ENCODE assay signal across 9 mouse cellular contexts in genomic region chr4:32862011-32862750, GRCm38 (mm10).
A peak's percentile ranks its signal among the peaks of the same experiment; 100 is the strongest.
DNase-seq lines count a peak whose midpoint lies in the region; ATAC-seq and TF ChIP-seq lines count a peak whose summit lies in the region.
"Had no signal": no experiment of that assay in that cellular context is flagged by ENCODE, and none has a peak within 500 bp of the region (broad histone marks: within the 10 kb centered on the region; RNA-seq: fewer than 3 reads in every experiment).

No protein-coding gene starts in this region.

- H3K4me3 ChIP-seq in lung, embryonic 14.5 days (ENCODE audit: low read depth, low read length) = no peak overlapping the region
- peak overlapping the region; percentile 48 for H3K4me3 ChIP-seq in erythroblast, embryonic 14.5 days (replicated peaks)
- H3K4me3 ChIP-seq in midbrain, embryonic 10.5 days = no peak overlapping the region
- H3K4me3 ChIP-seq in cerebellum, adult 2 months (replicated peaks; ENCODE audit: insufficient read depth, low read depth, low read length) = no peak overlapping the region
- H3K4me3 ChIP-seq: limb, embryonic 12.5 days had no signal

- H3K4me2 ChIP-seq in lung, embryonic 14.5 days = peak overlapping the region; percentile 1; the same call in 1 of the 2 replicates

- DNase-seq in lung, embryonic 14.5 days = peak; percentile 19
- DNase-seq in lung, postnatal 10 days = no peak
- peak; percentile 62 to 74 for DNase-seq in layer of hippocampus, adult 18-20 months (ENCODE audit: low spot score in 2 of 2)
- DNase-seq in midbrain, embryonic 10.5 days (ENCODE audit: low spot score) = peak; percentile 47
- peak; percentile 82 for DNase-seq in thymus, postnatal 0 days (ENCODE audit: low spot score)
- DNase-seq in cerebellum, adult 2 months = no peak

- no peaks in the 10 kb centered on the region for H3K9me3 ChIP-seq in lung, embryonic 14.5 days (ENCODE audit: low read depth, low read length)
- H3K9me3 ChIP-seq in erythroblast, embryonic 14.5 days (ENCODE audit: control insufficient read depth, low read length) = no peaks in the 10 kb centered on the region
- no peaks in the 10 kb centered on the region for H3K9me3 ChIP-seq in midbrain, embryonic 10.5 days (replicated peaks)
- H3K9me3 ChIP-seq: limb, embryonic 12.5 days had no signal

- no peaks in the 10 kb centered on the region for H3K36me3 ChIP-seq in lung, embryonic 14.5 days (ENCODE audit: insufficient read depth)
- no peaks in the 10 kb centered on the region for H3K36me3 ChIP-seq in erythroblast, embryonic 14.5 days (ENCODE audit: control insufficient read depth)
- H3K36me3 ChIP-seq in midbrain, embryonic 10.5 days = peaks cover 19% of the 10 kb centered on the region
- H3K36me3 ChIP-seq: limb, embryonic 12.5 days had no signal

- no peaks in the 10 kb centered on the region for H3K27me3 ChIP-seq in lung, embryonic 14.5 days (ENCODE audit: insufficient read depth, low read length)
- peaks cover 20% of the 10 kb centered on the region for H3K27me3 ChIP-seq in erythroblast, embryonic 14.5 days (ENCODE audit: control insufficient read depth)
- no peaks in the 10 kb centered on the region for H3K27me3 ChIP-seq in midbrain, embryonic 10.5 days (ENCODE audit: low read depth, poor library complexity, severe bottlenecking)
- no peaks in the 10 kb centered on the region for H3K27me3 ChIP-seq in cerebellum, adult 2 months (ENCODE audit: control insufficient read depth, insufficient read depth, low read length)

- no peak for TF ChIP-seq POLR2A in cerebellum, adult 2 months (IDR thresholded peaks at IDR 0.05; ENCODE audit: borderline replicate concordance, insufficient read depth, low read length)

- 0 out of 2 replicates have a peak, but pooled peaks have one; percentile 44 for ATAC-seq in lung, embryonic 14.5 days (ENCODE audit: insufficient read depth)
- ATAC-seq in cerebellum, adult (ENCODE audit: insufficient number of reproducible peaks, low FRiP score, low TSS enrichment) = no peak

- no peak overlapping the region for H3K9ac ChIP-seq in lung, embryonic 14.5 days
- H3K9ac ChIP-seq: limb, embryonic 12.5 days had no signal

- no peaks in the 10 kb centered on the region for H3K4me1 ChIP-seq in lung, embryonic 14.5 days (ENCODE audit: insufficient read depth)
- H3K4me1 ChIP-seq in erythroblast, embryonic 14.5 days (ENCODE audit: control insufficient read depth) = peaks cover 56% of the 10 kb centered on the region
- peaks cover 57% of the 10 kb centered on the region for H3K4me1 ChIP-seq in midbrain, embryonic 10.5 days
- H3K4me1 ChIP-seq in cerebellum, adult 2 months (ENCODE audit: control insufficient read depth, insufficient read depth, low read length) = peaks cover 10% of the 10 kb centered on the region

- no peak overlapping the region for H3K27ac ChIP-seq in lung, embryonic 14.5 days (ENCODE audit: low read depth)
- H3K27ac ChIP-seq in midbrain, embryonic 10.5 days (replicated peaks) = peak overlapping the region; percentile 81
- no peak overlapping the region for H3K27ac ChIP-seq in cerebellum, adult 2 months (ENCODE audit: insufficient read depth, low read length)

- 71% methylated on average over 15 of the region's 15 CpGs for WGBS in lung, embryonic 14.5 days
- 75% methylated on average over 15 of the region's 15 CpGs for WGBS in midbrain, embryonic 10.5 days
- 80% methylated on average over 15 of the region's 15 CpGs for WGBS in cerebellum, adult 2 months

- TF ChIP-seq CTCF in lung, embryonic 14.5 days (IDR thresholded peaks at IDR 0.05; ENCODE audit: low read depth) = no peak
- TF ChIP-seq CTCF in cerebellum, adult 2 months (IDR thresholded peaks at IDR 0.05; ENCODE audit: borderline replicate concordance, insufficient read depth, low read depth, low read length) = no peak

Comparison
In these comparisons a context has a peak if more than half of its experiments do, and no peak if none do; other contexts are left out.
1. DNase-seq: peak in lung, embryonic 14.5 days (single experiment), layer of hippocampus, adult 18-20 months (2 of 2), midbrain, embryonic 10.5 days (single experiment) and thymus, postnatal 0 days (single experiment); none in lung, postnatal 10 days (single experiment) and cerebellum, adult 2 months (0 of 2).